Mouse (Mus musculus): ENCODE measurements around the gene Gm28635. TPM values are rescaled to one million over a fixed set of nuclear protein-coding genes. Genes with fewer than 3 reads are reported as not detected.

Gm28635 gene
- polyA plus RNA-seq (2014; fragmentation: Nextera tagmentation; extraction: Ambion mirVana): not detected in 2 replicates

DNA sequence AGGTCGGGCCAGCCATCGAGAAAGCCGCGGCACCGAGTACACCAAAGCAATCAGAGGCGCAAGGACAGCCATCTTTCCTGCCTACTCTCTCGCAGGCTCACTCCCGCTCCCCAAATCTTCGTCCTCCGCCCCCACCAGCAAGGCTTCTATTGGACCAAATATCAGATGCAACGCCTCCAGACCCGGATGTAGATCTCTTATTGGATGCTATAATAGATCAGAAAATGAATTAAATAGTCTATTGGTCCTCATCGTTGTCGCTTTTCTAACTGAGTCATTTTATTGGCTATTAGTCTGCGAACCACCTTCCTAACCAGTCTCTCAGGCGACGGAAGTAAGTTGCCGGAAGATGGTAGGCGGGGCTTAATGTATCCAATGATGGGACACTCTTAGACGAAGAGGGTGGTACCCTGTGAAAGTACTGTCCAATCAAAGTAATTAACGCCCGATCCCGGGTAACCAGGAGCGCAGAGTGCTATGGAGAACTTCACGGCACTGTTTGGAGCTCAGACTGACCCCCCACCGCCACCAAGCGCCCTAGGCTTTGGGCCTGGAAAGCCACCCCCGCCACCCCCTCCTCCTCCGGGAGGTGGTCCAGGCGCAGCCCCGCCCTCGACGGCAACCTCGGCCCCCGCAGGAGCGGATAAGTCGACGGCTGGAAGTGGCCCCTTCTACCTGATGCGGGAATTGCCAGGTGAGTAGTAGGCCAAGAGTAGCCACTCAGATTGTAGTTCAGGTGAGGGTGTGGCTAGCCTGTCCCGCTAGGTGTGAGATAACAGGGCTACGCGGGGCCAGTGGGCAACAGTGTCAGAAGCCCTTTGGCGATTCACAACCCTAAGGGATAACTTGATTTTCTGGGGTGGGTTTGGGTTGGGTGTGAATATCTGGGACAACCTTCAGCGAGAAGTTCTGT is at the start of gene Gm28635, which contains the start of gene Med19:
Gm28635 (minus strand) TSS at position 74 of the 913 bp plus-strand sequence.
Med19 (plus strand) TSS at position 435 of the 913 bp plus-strand sequence.
- Histone ChIP-seq H3K4me2 (replicated peaks) (peak within 1 kb of the TSS; percentile 82), H3K27me3 (ENCODE audit: control insufficient read depth, insufficient read depth, low read length) (no peaks in the 10 kb centered on the region), H3K9me3 (ENCODE audit: control insufficient read depth, low read length) (no peaks in the 10 kb centered on the region), H3K9ac (peak within 1 kb of the TSS; percentile 82), H3K36me3 (replicated peaks; ENCODE audit: control insufficient read depth, insufficient read depth) (peaks cover 30% of the 10 kb centered on the region), H3K27ac (peak within 1 kb of the TSS; percentile 84), H3K4me1 (replicated peaks; ENCODE audit: control insufficient read depth, insufficient read depth, low read length) (peaks cover 22% of the 10 kb centered on the region), H3K4me3 (replicated peaks; ENCODE audit: low read length) (peak within 1 kb of the TSS; percentile 94)
- DNase-seq (ENCODE audit: low spot score): peak; percentile 99
- peak; percentile 100 for ATAC-seq (ENCODE audit: low FRiP score)
- WGBS: under 1% methylated on average over 44 of the region's 44 CpGs

DNA sequence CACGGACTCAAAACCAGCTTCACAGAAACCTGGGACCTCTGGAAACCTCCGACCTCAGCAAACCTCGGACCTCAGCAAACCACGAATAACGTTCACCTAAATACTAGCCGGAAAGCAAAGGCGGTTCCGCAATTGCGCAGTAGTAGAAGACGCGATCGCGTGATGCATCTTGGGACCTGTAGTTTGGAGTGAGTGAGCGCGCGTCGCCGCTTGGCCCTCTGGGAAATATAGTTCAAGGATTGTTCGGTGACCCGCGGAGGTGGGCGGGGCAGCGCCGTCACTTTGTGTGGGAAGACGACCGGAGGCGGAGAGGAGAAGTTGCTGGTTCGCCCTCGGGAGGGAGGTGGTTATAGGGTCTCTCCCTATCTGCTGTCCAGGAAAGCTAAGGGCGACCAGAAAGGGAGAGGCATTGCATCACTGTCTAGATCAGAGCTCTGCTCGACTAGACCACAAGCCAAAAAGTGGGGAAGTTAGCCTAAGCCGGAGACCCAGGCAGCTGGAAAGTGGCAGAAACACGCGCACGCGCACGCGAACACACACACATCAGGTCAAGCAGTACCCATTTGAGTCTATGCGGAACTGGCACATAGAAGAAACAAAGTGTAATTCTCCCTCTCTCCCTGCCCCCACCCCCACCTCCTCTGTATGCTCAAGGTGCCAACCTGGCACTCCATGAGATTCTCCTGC is 49.5 kb upstream of the Gm28635 start, which contains the start of gene Clp1:
Clp1 (minus strand) TSS at position 179 of the 687 bp plus-strand sequence.
- H3K9ac ChIP-seq: peak within 1 kb of the TSS; percentile 57
- no peaks in the 10 kb centered on the region for H3K27me3 ChIP-seq (ENCODE audit: control insufficient read depth, insufficient read depth, low read length)
- peak within 1 kb of the TSS; percentile 75 for H3K27ac ChIP-seq
- DNase-seq (ENCODE audit: low spot score): peak; percentile 97
- no peaks in the 10 kb centered on the region for H3K9me3 ChIP-seq (ENCODE audit: control insufficient read depth, low read length)
- under 1% methylated on average over 39 of the region's 39 CpGs for WGBS
- peak; percentile 95 for ATAC-seq (ENCODE audit: low FRiP score)
- H3K4me1 ChIP-seq (replicated peaks; ENCODE audit: control insufficient read depth, insufficient read depth, low read length): peaks cover 13% of the 10 kb centered on the region
- H3K4me2 ChIP-seq (replicated peaks): peak within 1 kb of the TSS; percentile 97
- peaks cover 26% of the 10 kb centered on the region for H3K36me3 ChIP-seq (replicated peaks; ENCODE audit: control insufficient read depth, insufficient read depth)
- peak within 1 kb of the TSS; percentile 61 for H3K4me3 ChIP-seq (replicated peaks; ENCODE audit: low read length)

GRCm38 (mm10) chr2:84726716-84727115 is 48.9 kb upstream of the Gm28635 start:
- H3K4me3 ChIP-seq (replicated peaks; ENCODE audit: low read length): peak overlapping the region; percentile 61
- DNase-seq (ENCODE audit: low spot score) (no peak), ATAC-seq (ENCODE audit: low FRiP score) (0 out of 2 replicates have a peak, but pooled peaks have one; percentile 15)
- H3K36me3 ChIP-seq (replicated peaks; ENCODE audit: control insufficient read depth, insufficient read depth): peaks cover 32% of the 10 kb centered on the region
- H3K27ac ChIP-seq: no peak overlapping the region
- H3K4me1 ChIP-seq (replicated peaks; ENCODE audit: control insufficient read depth, insufficient read depth, low read length): peaks cover 13% of the 10 kb centered on the region
- peak overlapping the region; percentile 97 for H3K4me2 ChIP-seq (replicated peaks)
- H3K27me3 ChIP-seq (ENCODE audit: control insufficient read depth, insufficient read depth, low read length): no peaks in the 10 kb centered on the region
- H3K9me3 ChIP-seq (ENCODE audit: control insufficient read depth, low read length): no peaks in the 10 kb centered on the region
- 5% methylated on average over 9 of the region's 9 CpGs for WGBS
- H3K9ac ChIP-seq: peak overlapping the region; percentile 57

GRCm38 (mm10) chr2:84725770-84726169 is 47.9 kb upstream of the Gm28635 start:
- Histone ChIP-seq H3K36me3 (replicated peaks; ENCODE audit: control insufficient read depth, insufficient read depth) (peaks cover 41% of the 10 kb centered on the region), H3K27ac (no peak overlapping the region), H3K27me3 (ENCODE audit: control insufficient read depth, insufficient read depth, low read length) (no peaks in the 10 kb centered on the region), H3K4me1 (replicated peaks; ENCODE audit: control insufficient read depth, insufficient read depth, low read length) (peaks cover 13% of the 10 kb centered on the region), H3K9ac (no peak overlapping the region), H3K4me2 (replicated peaks) (peak overlapping the region; percentile 97), H3K9me3 (ENCODE audit: control insufficient read depth, low read length) (no peaks in the 10 kb centered on the region), H3K4me3 (replicated peaks; ENCODE audit: low read length) (no peak overlapping the region)
- DNase-seq (ENCODE audit: low spot score): no peak
- WGBS: 94% methylated on average over 10 of the region's 10 CpGs
- no peak for ATAC-seq (ENCODE audit: low FRiP score)

DNA sequence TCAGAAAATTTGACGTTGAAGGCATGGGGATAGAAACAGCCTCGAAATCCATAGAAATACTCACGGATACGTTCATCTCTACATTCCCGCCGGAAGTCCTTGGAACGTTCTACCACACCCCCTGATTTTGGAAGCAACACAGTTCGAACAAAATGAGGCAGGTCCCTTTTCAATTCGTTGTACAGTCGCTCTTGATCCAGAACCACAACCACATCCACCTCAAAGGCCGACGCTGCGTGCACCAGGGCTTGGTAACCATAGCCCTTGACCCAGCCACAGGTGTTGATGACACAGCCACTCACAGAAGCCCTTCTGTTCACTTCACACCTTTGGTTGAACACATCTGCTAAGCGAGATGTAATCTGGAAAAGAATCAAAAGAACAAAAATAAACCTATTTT is 46.0 kb upstream of the Gm28635 start:
- ATAC-seq (ENCODE audit: low FRiP score): no peak
- H3K4me1 ChIP-seq (replicated peaks; ENCODE audit: control insufficient read depth, insufficient read depth, low read length): peaks cover 13% of the 10 kb centered on the region
- 97% methylated on average over 14 of the region's 14 CpGs for WGBS

DNA sequence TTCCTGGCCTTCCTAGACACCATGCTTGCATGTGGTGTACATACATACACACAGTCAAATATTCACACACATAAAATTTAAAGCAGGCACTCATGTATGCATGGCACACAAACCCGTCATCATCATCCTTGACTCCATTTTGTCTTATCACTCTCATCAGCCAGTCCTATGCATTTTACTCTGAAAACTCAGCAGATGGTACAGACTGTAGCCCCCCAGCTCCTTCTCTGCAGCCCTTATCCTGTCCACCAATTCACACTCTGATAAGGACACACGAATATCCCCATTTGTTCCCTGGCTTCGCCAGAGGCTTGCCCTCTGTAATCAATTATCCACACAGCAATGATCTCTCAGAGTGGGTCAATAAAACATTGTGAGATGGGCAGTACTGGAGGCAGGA is 43.3 kb upstream of the Gm28635 start:
- Histone ChIP-seq H3K4me1 (replicated peaks; ENCODE audit: control insufficient read depth, insufficient read depth, low read length) (peaks cover 10% of the 10 kb centered on the region), H3K4me3 (replicated peaks; ENCODE audit: low read length) (no peak overlapping the region), H3K36me3 (replicated peaks; ENCODE audit: control insufficient read depth, insufficient read depth) (peaks cover 42% of the 10 kb centered on the region), H3K27ac (no peak overlapping the region), H3K27me3 (ENCODE audit: control insufficient read depth, insufficient read depth, low read length) (no peaks in the 10 kb centered on the region), H3K4me2 (replicated peaks) (no peak overlapping the region), H3K9me3 (ENCODE audit: control insufficient read depth, low read length) (no peaks in the 10 kb centered on the region), H3K9ac (no peak overlapping the region)
- 75% methylated on average over 3 of the region's 3 CpGs for WGBS
- ATAC-seq (ENCODE audit: low FRiP score) (no peak), DNase-seq (ENCODE audit: low spot score) (no peak)

More for the DNA sequence above, 46.0 kb upstream of the Gm28635 start:
- Histone ChIP-seq H3K9ac (no peak overlapping the region), H3K27ac (no peak overlapping the region), H3K36me3 (replicated peaks; ENCODE audit: control insufficient read depth, insufficient read depth) (peaks cover 42% of the 10 kb centered on the region), H3K27me3 (ENCODE audit: control insufficient read depth, insufficient read depth, low read length) (no peaks in the 10 kb centered on the region), H3K4me3 (replicated peaks; ENCODE audit: low read length) (no peak overlapping the region), H3K9me3 (ENCODE audit: control insufficient read depth, low read length) (no peaks in the 10 kb centered on the region), H3K4me2 (replicated peaks) (no peak overlapping the region)
- no peak for DNase-seq (ENCODE audit: low spot score)

DNA sequence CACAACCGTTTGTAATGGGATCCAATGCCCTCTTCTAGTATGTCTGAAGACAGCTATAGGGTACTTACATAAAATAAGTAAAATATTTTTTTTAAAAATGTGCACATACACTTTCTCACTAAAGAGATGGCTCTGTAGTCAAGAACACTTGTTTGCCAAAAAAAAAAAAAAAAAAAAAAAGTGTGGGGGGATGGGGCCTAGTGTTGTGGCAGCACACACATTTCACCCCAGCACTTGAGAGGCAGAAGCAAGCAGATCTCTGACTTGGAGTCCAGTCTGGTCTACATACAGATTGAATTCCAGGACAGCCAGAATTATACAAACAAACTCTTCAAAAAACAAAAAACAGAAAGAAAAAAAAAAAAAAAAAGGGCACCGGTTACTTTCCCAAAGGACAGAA is 42.9 kb upstream of the Gm28635 start:
- H3K4me3 ChIP-seq (replicated peaks; ENCODE audit: low read length): no peak overlapping the region
- no peaks in the 10 kb centered on the region for H3K9me3 ChIP-seq (ENCODE audit: control insufficient read depth, low read length)
- DNase-seq (ENCODE audit: low spot score) (no peak), ATAC-seq (ENCODE audit: low FRiP score) (no peak)
- H3K9ac ChIP-seq: no peak overlapping the region
- H3K4me2 ChIP-seq (replicated peaks): no peak overlapping the region
- 0 out of 2 replicates have a peak, but pooled peaks cover 8% of the 10 kb centered on the region for H3K4me1 ChIP-seq (replicated peaks; ENCODE audit: control insufficient read depth, insufficient read depth, low read length)
- no peaks in the 10 kb centered on the region for H3K27me3 ChIP-seq (ENCODE audit: control insufficient read depth, insufficient read depth, low read length)
- H3K36me3 ChIP-seq (replicated peaks; ENCODE audit: control insufficient read depth, insufficient read depth): peaks cover 42% of the 10 kb centered on the region
- no peak overlapping the region for H3K27ac ChIP-seq
- 87% methylated on average over 2 of the region's 2 CpGs for whole genome bisulfite sequencing

GRCm38 (mm10) chr2:84717357-84717756 is 39.5 kb upstream of the Gm28635 start:
- Histone ChIP-seq H3K4me3 (replicated peaks; ENCODE audit: low read length) (no peak overlapping the region), H3K27me3 (ENCODE audit: control insufficient read depth, insufficient read depth, low read length) (no peaks in the 10 kb centered on the region), H3K27ac (no peak overlapping the region), H3K36me3 (replicated peaks; ENCODE audit: control insufficient read depth, insufficient read depth) (peaks cover 17% of the 10 kb centered on the region), H3K9me3 (ENCODE audit: control insufficient read depth, low read length) (no peaks in the 10 kb centered on the region), H3K4me1 (replicated peaks; ENCODE audit: control insufficient read depth, insufficient read depth, low read length) (peaks cover 16% of the 10 kb centered on the region), H3K4me2 (replicated peaks) (no peak overlapping the region), H3K9ac (no peak overlapping the region)
- 97% methylated on average over 4 of the region's 4 CpGs for WGBS
- ATAC-seq (ENCODE audit: low FRiP score) (no peak), DNase-seq (ENCODE audit: low spot score) (no peak)
